Mouse (Mus musculus) myocyte (in vitro differentiated cells): Measurements from ENCODE around the gene Klhdc8a.

Source experiments
- CEBPB ChIP-seq: IDR thresholded peaks from 2 replicates; pipeline ENCODE4 v1.6.1; 2011; ENCODE audit warnings: mild to moderate bottlenecking, moderate library complexity; ENCODE audit not compliant: poor library complexity, insufficient read depth, severe bottlenecking
- POLR2A ChIP-seq: IDR thresholded peaks from one replicate; pipeline ENCODE4 v1.6.1; 2011; ENCODE audit warnings: low read depth, mild to moderate bottlenecking, control low read depth, moderate library complexity; ENCODE audit not compliant: insufficient read length
- USF1 ChIP-seq: IDR thresholded peaks from one replicate; pipeline ENCODE4 v1.6.1; 2011; ENCODE audit warnings: low read depth, mild to moderate bottlenecking, control low read depth, moderate library complexity

DNA sequence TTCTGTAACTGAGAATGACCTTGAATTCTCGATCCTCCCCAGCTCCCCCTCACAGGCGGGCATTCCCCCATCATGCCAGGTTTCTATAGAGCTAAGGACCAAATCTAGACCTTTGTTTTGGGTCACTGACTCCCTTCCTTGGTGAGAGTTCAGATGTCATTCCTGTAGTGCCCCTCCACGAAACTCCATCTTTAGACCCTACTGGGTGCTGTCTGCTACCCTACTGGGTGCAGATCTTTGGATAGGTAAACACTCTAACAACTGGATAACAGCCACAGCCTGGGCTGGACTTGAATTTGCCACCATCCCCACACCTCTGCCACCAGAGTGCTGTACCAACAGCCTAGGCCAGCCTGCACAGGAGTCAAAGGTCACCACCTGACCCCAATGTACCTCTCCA is 44.1 kb downstream of the Klhdc8a start:
- TF ChIP-seq USF1 (no peak), CEBPB (no peak), POLR2A (no peak)
